Mouse (Mus musculus) urinary bladder, postnatal 10 days (tissue): Measurements from ENCODE around the gene Kdm1a.
A peak's percentile ranks its signal among the peaks of the same experiment; 100 is the strongest.

Experiments
- DNase-seq: peaks from one replicate; pipeline ENCODE4 v3.0.0; 2022; ENCODE audit warnings: low spot score

Kdm1a gene

DNA sequence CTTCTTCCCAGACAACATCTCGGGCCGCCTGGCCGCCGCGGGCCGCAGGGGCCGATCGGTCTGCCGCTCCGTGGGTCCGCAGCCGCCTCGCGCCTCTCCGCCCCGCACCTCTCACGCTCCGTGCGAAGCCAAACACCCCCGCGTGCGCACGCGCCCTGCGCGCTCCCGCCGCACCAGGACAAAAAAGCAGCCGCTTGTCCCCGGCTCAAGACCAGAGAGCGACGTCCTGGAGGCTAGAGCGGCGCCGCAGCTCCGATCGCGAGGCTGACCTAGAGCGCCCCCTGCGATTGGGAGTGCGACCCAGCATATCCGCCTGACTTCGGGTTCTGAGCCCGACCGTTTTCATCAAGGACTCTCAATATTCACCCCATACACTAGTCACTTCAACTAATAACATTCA is at the start of gene Kdm1a:
TSS of gene Kdm1a (minus strand) at position 156 of the 400 bp plus-strand sequence.
- DNase-seq: peak; percentile 81

DNA sequence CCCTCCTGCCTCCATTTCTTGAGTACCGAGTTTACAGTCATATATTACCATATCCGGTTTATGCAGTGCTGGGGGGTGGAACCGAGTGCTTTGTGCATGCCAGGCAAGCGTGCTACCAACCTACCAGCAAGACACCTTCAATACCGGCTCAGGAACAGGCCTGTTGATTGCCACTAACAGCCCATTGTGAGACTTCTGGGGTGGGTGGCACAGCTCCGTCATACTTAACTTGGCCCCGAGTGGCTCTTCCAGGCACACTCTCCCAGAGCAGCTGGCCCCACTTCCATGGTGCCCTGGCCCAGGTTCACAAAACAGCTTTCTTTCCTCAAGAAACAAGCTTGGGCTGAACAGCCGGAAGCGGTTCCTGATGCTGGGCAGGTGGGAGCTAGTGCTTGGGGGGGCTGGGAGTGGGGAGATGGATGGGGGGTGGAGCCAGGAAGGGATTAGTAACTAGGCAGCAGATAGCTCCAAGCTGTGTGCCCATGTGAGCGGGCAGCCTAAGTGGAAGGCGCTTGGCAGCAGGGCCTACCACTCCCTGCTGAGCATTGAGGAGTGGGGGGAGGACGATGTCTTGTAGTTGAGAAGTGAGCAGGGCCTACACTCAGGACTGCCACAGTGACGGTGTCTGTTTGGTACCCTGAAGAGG is 49.5 kb upstream of the Kdm1a start:
- DNase-seq: no peak

DNA sequence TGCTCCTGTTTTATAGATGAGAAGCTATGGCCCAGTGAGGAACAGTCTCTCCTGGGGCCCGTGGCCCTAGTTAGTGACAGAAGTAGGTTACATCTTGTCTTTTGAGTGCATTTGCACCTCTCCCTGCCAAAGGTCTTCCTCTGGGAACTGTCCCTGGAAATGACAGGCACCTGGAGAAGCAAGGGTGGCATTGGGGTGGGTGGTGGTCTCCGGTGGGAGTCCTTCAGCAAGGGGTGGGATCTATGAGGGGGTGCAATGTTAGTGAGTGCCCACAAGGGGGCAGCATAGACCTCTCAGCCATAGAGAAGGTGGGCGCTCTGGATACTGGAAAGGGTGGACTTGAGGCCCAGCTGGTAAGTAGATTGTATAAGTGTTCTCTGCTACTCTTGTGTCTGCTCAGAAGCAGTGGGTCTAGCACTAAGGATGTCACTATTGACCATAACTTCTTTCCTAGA is 48.9 kb upstream of the Kdm1a start:
- no peak for DNase-seq

DNA sequence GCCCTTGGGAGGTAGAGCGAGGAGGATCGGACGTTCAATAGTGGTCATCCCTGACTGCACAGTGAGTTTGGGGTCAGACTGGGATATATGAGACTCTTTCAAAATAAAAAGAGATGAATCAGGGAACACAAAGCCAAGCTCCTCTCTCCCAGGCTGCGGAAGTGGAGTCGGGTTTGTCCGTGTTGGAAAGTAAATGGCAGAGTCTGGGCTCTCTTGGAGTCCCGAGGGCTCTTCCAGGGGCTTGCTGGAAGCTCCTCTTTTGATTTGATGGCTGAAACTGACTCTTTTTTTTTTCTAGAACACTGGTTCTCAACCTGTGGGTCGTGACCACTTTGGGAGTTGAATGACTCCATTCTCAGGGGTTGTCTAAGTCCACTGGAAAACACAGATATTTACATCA is 47.7 kb upstream of the Kdm1a start:
- DNase-seq: no peak

DNA sequence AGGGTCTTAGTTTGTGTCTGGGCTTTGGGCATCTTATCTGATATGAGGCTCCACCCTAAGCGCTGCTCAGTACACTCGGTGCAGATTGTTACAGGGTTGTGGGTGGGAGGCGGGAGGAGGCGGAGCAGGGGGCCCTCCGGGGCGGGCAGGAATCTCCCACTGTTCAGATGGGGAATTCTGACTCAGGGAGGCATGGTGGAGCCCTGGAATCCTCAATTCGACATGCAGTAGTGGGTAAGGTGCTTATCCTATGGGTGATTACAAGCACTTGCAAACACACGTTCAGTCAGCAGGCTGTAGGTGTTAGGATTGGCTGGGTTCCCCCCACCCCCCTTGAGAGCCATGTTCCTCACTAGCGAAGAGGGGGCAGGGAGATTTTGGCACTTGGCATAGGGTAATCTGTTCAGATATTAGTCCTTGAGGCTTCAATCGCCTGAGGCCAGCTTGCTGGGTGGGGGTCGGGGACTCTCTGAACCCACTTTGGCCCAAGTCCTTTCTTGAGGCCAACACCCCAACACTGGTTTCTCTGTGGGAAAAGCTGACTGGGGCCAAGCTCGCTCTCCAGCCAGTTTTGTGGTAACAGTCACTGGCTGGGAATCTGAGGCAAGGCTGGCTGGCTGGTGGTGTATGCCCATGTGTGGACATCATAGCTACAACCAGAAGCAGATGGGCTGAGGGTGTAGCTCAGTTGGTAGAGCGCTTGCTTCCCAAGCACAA is 47.1 kb upstream of the Kdm1a start:
- DNase-seq: no peak

DNA sequence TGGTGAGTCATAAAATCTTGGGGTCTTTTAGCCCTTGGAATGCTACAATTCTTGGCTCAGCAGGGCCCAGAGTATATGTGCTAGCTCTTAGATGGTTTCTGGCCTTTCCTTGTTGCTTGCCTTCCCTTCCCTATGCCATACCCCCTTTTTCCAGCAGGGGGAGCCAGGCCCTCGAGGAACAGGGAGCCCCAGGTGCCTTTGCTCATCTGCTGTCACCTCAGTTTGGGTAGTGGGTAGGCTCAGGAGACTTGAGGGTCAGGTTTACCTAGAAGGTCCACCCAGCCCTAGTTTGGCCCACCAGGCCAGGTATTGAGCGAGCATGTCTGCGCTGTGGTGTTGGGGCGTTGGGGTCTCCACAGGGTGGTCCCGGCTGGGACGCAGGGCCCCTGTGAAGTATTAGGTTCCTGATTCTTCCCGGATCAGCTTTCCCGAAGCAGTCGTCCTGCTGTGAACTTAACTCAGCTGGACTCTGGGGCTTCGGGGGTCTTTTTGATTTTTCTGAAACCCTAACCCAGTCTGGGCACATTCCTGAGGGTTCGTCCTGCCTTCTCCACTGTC is 46.5 kb upstream of the Kdm1a start:
- DNase-seq: peak; percentile 61

DNA sequence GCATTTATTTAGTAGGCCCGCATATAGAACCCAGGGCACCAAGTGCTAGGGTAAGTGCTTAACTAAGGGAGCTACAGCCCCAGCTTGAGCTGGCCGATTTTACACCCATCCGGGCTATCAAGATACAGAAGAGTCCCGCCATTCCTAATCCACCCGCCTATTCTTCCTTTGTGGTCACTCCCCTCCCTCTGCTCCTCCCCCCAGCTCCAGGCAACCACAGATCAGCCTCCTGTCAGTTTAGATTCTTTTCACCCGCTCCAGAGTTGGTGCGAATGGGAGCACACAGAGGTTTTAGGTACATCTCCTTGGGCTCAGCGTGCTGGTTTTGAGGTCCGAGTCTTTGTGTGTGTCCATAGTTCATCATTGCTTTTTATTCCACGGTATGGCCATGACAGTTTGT is 36.4 kb upstream of the Kdm1a start:
- DNase-seq: no peak

DNA sequence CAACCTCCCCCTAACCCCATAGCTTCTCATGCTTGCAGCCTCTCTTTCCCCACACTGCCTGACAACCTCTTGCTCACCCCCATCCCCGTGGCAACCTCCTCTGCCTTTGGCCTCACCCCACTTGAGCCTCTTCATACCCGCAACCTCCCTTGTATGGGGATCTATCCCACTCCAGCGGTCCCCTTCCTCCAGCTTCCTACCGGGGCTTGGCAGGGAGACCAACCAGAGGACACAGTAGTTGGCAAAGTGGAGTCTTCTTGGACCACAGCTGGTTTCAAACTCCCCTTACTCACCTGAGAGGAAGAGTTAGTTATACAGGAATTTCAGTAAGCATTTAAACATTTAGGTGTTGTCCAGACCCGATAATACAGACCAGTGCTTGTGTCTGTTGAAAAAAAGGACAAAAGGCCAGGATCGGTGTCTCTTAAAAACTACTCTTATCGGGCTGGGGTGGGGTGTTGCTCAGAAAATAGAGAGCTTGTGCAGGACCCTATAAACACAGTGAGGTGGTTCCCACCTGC is 35.8 kb upstream of the Kdm1a start:
- DNase-seq: no peak

DNA sequence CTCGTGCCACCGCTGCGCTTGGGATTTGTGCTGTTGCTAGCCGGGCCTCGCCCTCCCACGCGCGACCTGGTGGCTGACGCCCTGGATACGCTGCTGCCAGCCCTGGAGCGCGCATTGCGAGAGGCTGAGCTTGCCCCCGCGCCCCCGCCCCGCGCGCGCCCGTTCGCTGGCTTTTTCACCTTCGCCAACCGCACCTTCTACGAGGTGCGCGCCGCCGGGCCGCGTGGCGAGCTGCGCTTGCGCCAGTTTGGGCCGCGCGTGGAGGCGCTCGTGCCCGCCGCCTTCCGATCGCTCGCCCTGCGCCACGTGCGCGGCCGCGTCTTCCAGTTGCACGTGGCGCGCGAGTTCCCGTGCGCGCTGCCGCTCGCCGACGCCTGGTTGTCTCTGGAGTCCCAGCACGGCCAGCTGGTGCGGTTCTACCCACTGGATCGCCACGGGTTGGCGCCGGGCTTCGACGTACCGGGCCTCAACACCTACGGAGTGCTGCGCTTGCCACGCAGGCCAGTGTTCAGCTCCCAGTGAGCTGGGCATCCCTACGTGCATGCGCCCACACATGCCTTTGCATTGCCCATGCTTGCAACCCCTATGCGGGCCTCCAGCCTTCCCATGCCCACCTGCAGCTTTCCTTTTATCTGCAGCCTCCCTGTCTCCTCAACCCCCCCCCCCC is 35.2 kb upstream of the Kdm1a start:
- no peak for DNase-seq

DNA sequence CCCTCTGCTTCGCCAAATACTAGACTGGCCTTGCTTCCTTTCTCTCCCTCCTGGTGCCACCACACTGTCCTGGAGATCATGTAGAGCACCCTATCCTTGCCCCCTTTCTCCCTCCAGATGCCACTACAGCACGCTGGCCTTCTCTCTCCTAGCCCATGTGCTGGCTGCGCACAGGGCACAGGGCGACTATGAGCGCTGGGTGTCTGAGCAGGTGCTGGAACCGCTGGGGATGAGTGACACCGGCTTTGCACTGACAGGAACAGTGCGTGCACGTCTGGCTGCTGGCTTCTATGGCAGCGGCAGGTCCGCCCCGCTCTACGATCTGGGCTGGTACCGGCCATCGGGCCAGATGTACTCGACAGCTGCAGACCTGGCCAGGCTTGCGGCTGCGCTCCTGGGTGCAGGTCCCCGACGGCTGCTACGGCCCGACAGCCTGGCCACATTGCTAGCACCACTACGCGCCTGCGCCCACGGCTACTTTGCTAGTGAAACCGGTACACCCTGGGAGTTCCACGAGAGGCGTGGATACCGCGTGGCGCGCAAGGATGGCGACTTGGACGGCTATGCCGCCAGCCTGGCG is 34.5 kb upstream of the Kdm1a start:
- DNase-seq: no peak

DNA sequence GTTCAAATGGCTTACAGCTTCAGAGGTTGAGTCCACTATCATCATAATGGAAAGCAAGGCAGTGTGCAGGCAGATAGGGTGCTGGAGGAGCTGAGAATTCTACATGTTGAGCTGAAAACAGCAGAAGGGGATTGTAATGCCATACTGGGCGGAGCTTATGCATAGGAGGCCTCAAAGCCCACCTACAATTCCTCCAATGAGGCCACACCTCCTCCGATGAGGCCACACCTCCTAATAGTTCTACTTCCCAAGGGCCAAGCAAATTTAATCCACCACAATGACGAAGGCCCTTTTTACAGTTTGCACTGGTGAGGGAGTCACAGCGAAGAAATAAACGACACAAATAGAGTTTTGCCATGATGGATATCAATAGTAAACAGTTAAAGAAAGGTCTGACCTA is 34.0 kb upstream of the Kdm1a start:
- DNase-seq: no peak

DNA sequence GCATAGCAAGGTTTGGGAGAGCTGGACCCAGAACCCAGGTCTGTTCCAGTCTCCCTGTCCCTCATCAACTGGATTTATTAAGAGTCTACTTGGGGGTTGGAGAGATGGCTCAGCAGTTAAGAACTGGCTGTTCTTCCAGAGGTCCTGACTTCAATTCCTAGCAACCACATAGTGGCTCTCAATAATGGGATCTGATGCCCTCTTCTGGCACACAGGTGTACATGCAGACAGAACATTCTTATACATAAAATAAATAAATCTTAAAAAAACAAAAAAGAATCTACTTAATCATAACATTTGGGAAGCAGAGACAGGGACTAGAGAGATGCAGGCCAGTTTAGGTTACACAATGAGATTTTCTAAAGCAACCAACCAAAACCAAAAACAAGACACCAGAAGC is 33.5 kb upstream of the Kdm1a start:
- no peak for DNase-seq

DNA sequence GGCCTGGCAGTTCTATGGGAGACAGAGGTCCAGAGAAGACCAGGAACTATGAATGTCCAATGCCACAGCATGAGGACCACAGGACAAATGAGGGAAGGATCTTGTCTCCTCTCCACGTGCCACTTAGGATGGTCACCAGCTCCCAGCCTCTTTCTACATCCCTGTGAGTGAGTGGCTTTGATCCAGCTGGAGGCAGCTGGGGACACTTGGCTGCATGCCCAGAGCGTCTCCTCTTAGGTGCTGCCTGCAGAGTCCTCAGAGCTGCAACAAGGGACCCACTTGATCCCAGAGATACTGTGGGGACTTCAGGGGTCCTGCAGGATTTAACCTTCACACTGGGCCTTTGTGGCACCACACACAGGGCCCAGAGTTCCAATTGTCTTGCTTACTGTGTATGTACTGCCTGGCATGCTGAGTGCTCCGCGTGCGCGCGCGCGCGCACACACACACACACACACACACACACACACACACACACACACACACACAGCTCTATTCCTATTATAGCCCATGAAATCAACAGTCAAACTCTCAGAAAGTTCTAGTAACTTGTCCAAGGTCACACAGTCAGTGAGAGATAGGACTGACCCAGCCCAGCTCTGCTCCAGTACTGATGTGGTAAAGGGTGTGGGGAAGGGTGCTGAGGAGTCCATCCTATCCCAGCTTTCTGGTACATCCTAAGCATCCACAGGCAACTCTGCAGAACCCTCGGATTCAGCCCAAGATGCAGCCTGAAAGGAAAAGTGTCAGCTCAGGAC is 28.9 kb upstream of the Kdm1a start:
- no peak for DNase-seq

DNA sequence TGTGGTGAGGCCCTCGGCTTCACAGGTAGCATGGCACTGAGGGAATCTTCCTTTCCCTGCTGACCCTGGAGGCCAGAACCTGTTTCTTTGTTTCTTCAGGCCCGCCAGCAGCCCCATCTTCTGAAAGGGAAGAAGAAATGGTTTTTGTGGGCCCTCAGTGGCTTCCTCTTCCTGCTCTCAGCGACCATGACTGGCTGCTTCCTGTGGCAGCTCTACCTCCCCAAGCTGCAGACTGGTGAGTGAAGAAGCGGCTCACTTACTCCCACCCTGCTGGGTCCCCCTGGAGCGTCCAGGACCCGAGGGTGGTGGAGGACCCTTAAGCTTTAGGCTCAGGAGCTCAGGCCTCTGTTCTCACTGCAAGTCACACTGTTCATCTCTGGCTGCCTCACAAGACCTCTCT is 24.1 kb upstream of the Kdm1a start:
- no peak for DNase-seq

DNA sequence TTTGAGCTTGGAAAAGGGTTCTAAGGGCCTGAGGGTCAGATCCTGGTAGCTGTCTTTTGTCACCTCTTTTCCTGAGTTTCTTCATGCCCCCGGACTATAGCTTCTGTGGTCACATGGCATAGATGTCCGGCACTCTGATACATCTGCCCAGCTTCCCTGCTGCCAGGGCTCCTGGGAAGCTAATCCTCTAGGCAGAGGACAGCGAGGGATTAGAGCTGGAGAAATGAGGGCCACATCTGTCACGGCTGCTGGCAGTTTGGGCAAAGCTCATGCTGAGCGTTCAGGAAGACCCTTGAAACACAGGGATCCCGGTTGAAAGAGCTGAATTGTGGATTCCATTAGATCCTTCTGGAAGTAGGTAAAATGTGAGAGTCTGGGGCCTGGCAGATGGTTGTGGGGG is 19.9 kb upstream of the Kdm1a start, which contains the start of gene Lactbl1:
TSS of gene Lactbl1 (plus strand) at position 234 of the 400 bp plus-strand sequence.
- DNase-seq: no peak

DNA sequence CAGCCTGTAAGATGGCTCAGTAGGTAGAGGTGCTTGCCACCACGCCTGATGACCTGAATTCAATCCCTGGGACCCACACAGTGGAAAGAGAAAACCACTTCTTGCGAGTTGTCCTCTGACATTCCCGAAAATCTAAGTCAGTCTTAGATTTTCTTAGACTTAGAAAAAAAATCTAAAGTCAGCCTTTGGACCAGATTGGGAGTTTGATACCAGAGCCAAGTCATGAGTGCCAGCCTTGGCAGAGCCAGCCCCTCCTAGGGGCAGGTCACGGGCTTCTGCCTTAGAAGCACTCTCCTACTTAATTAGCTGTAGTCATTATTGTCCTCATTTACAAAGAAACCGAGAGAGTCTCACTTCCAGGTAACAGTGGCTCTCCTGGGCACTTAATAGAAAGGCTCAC is 19.4 kb upstream of the Kdm1a start:
- no peak for DNase-seq

DNA sequence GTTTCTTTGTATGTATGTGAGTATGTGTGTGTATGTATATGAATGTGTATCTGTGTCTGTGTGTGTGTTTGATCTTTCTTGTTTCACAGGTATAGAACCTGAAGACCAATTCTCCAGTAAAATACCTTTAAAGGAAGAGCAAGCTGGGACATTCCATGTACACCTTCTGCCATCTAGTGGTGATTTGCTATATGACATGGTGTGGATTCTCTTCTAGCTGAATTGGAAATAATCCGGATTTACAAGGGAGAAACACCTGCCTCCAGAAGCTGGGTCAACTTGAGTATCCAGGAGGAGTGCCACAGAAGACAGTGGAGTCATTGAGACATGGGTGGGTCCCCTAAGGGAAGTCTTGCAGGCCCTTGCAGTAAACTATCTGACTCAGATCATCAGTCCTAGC is 18.8 kb upstream of the Kdm1a start:
- no peak for DNase-seq

DNA sequence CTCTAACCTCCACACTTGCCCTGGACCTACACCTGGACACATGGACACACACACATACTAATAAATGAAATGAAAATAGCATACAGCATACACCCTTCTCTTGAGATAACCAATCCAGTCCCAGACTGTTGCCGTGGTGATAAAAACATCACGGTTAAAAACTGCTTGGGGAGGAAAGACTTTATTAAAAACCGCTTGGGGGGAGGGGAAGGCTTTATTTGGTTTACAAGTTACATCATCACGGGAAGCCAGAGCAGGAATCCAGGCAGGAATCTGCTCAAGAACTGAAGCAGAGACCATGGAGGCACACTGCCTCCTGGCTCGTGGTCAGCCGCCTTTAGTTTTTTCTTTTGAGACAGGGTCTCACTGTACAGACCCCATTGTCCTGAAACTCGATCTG is 11.1 kb upstream of the Kdm1a start:
- no peak for DNase-seq

DNA sequence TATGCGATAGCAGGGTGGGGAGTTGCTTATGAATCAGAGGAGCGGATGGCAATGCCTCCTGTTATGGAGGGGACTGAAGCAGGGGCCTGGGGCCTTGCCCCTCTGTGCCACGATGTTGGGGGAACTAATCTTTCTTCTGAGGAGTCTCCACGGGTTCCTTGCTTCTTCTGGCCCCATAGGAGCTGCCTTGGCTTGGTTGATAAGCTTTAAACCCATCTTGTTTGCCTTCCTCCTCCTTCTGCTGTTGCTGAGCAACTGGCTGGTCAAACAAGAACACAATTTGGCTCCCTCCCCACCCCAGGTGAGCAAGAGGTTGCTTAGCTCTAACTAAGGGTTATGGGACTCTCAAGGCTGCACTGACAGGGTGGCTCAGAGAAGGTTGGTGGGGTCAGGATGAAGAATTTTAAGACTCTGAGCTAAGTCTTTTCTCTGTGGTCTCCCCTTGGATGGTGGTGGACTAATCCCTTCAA is 7.9 kb upstream of the Kdm1a start, which contains the start of gene Tex46:
TSS of gene Tex46 (plus strand) at position 51 of the 470 bp plus-strand sequence.
- DNase-seq: no peak

DNA sequence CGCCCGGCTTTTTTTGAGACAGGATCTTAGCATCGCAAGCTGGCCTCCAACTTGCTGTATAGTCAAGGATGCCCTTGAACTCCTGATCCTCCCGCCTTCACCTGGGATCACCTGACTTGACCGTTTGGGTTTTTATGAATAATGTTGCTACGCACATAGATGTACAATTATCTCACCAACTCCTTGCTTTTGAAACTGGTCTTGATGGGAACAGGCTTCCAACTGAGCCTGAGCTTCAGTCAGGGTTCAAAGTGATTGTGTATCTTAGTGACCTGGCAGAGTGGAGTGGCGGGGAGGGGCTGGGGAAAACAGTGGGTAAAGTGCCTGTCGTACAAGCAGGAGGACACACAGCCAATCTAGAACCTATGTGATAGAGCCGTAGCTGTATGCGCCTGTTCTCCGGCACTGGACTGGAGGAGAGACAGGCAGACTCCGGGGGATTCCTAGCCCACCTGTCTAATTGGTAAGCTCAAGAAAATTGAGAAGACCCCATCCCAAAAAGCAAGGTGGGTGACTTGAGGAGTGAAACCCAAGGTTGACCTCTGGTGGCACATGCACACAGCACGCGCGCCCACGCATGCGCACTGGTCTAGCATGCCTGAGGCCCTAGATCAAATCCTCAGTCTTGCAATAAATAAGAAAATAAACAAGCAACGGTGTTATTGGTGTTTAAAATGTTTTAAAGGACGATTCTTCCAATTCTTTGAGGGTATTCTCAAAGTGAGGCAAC is 3.4 kb upstream of the Kdm1a start:
- no peak for DNase-seq
